ENCODE assay signal across 7 mouse cellular contexts in genomic region chr17:25432433-25433181, GRCm38 (mm10). TPM values are rescaled to one million over a fixed set of nuclear protein-coding genes. Genes with fewer than 3 reads are reported as not detected.
DNase-seq lines count a peak whose midpoint lies in the region; ATAC-seq and TF ChIP-seq lines count a peak whose summit lies in the region.

No protein-coding gene starts in this region.

- WGBS in forebrain, embryonic 11.5 days, result under 1% methylated on average over 52 of the region's 53 CpGs
- 2% methylated on average over 53 of the region's 53 CpGs for WGBS in kidney, postnatal 0 days
- under 1% methylated on average over 53 of the region's 53 CpGs for WGBS in midbrain, embryonic 15.5 days

- no peaks in the 10 kb centered on the region for H3K9me3 ChIP-seq in forebrain, embryonic 11.5 days (ENCODE audit: control insufficient read depth, low read length)
- no peaks in the 10 kb centered on the region for H3K9me3 ChIP-seq in kidney, postnatal 0 days (replicated peaks; ENCODE audit: low read length)
- H3K9me3 ChIP-seq in midbrain, embryonic 15.5 days, result no peaks in the 10 kb centered on the region

- H3K9ac ChIP-seq in forebrain, embryonic 11.5 days (ENCODE audit: low read length), result peak overlapping the region; percentile 66
- H3K9ac ChIP-seq in kidney, postnatal 0 days (ENCODE audit: low read depth, low read length), result peak overlapping the region; percentile 67
- H3K9ac ChIP-seq in midbrain, embryonic 15.5 days, result peak overlapping the region; percentile 77

- no peak for TF ChIP-seq CTCF in kidney, postnatal 0 days (IDR thresholded peaks at IDR 0.05; ENCODE audit: low read depth)

- peaks cover 26% of the 10 kb centered on the region for H3K27me3 ChIP-seq in forebrain, embryonic 11.5 days (ENCODE audit: control insufficient read depth, insufficient read depth, low read length)
- no peaks in the 10 kb centered on the region for H3K27me3 ChIP-seq in kidney, postnatal 0 days (ENCODE audit: insufficient read depth, low read length)
- peaks cover 14% of the 10 kb centered on the region; the same call in 1 of the 2 replicates for H3K27me3 ChIP-seq in midbrain, embryonic 15.5 days (replicated peaks)

- ATAC-seq in forebrain, embryonic 11.5 days (replicated peaks; ENCODE audit: low FRiP score), result no peak
- ATAC-seq in kidney, postnatal 0 days (replicated peaks; ENCODE audit: low FRiP score, low read depth), result no peak
- peak; percentile 21 for ATAC-seq in midbrain, embryonic 15.5 days (replicated peaks)

- H3K4me1 ChIP-seq in brown adipose tissue, adult 24 weeks (ENCODE audit: control insufficient read depth, insufficient read depth, insufficient read length, low read length), result no peaks in the 10 kb centered on the region
- peaks cover 17% of the 10 kb centered on the region for H3K4me1 ChIP-seq in forebrain, embryonic 11.5 days (replicated peaks; ENCODE audit: control insufficient read depth, insufficient read depth, low read length)
- H3K4me1 ChIP-seq in kidney, postnatal 0 days (replicated peaks; ENCODE audit: insufficient read depth, low read length), result peaks cover 48% of the 10 kb centered on the region
- H3K4me1 ChIP-seq in midbrain, embryonic 15.5 days, result peaks cover 45% of the 10 kb centered on the region

- peak overlapping the region; percentile 97 for H3K4me2 ChIP-seq in forebrain, embryonic 11.5 days (ENCODE audit: low read depth, low read length, severe bottlenecking)
- peak overlapping the region; percentile 100 for H3K4me2 ChIP-seq in kidney, postnatal 0 days (ENCODE audit: low read length)
- H3K4me2 ChIP-seq in midbrain, embryonic 15.5 days, result peak overlapping the region; percentile 93

- H3K36me3 ChIP-seq in forebrain, embryonic 11.5 days (ENCODE audit: control insufficient read depth, insufficient read depth, low read length), result no peaks in the 10 kb centered on the region
- H3K36me3 ChIP-seq in kidney, postnatal 0 days (ENCODE audit: insufficient read depth, low read length), result no peaks in the 10 kb centered on the region
- no peaks in the 10 kb centered on the region for H3K36me3 ChIP-seq in midbrain, embryonic 15.5 days (replicated peaks)

- peak overlapping the region; percentile 22; the same call in 1 of the 2 replicates for H3K4me3 ChIP-seq in brown adipose tissue, adult 24 weeks (ENCODE audit: insufficient read depth, low read depth, low read length)
- peak overlapping the region; percentile 64 for H3K4me3 ChIP-seq in forebrain, embryonic 11.5 days (ENCODE audit: low read depth, low read length)
- peak overlapping the region; percentile 64 for H3K4me3 ChIP-seq in kidney, postnatal 0 days (replicated peaks; ENCODE audit: low read depth, low read length)
- H3K4me3 ChIP-seq in midbrain, embryonic 15.5 days, result peak overlapping the region; percentile 66

- peak; percentile 40 to 59 for DNase-seq in layer of hippocampus, postnatal 10 days (ENCODE audit: low spot score in 2 of 2)
- no peak for DNase-seq in layer of hippocampus, postnatal 14 days (ENCODE audit: low spot score in 2 of 2)
- peak; percentile 74 for DNase-seq in forebrain, embryonic 11.5 days (ENCODE audit: low spot score)
- no peak for DNase-seq in kidney, postnatal 0 days (ENCODE audit: low spot score)
- no peak for DNase-seq in spleen, adult 12 weeks (ENCODE audit: low spot score)

- no peak overlapping the region for H3K27ac ChIP-seq in brown adipose tissue, adult 24 weeks (replicated peaks; ENCODE audit: low read depth, low read length)
- no peak overlapping the region for H3K27ac ChIP-seq in forebrain, embryonic 11.5 days (ENCODE audit: low read depth, low read length)
- 0 out of 2 replicates have a peak overlapping the region, but pooled peaks have one; percentile 71 for H3K27ac ChIP-seq in kidney, postnatal 0 days
- peak overlapping the region; percentile 83 for H3K27ac ChIP-seq in midbrain, embryonic 15.5 days

RNA-seq across cellular contexts. Expression of gene Cacna1h, which starts 1.0 kb away (rescaled TPM):
- 100 to 1,000 TPM in 1 of 2 experiments, 10 to 100 TPM in 1; 91.4 to 104 TPM for total RNA-seq in layer of hippocampus, postnatal 10 days (2021)
- 10 to 100 TPM; 80.9 to 98.4 TPM for total RNA-seq in layer of hippocampus, postnatal 14 days (2021)
- 1.3 TPM in 1 of 2 replicates, not detected in the other for polyA plus RNA-seq in brown adipose tissue, adult 24 weeks (2012; ENCODE audit: insufficient read depth, insufficient read length, missing spikeins)
- polyA plus RNA-seq in forebrain, embryonic 11.5 days (2014; fragmentation: Nextera tagmentation; extraction: Ambion mirVana), result 4.4 and 4.7 TPM in 2 replicates
- polyA plus RNA-seq in kidney, postnatal 0 days (2015; fragmentation: Nextera tagmentation; extraction: Ambion mirVana), result 1.2 and 1.7 TPM in 2 replicates
- 14.2 and 15.7 TPM in 2 replicates for polyA plus RNA-seq in midbrain, embryonic 15.5 days (2015; fragmentation: Nextera tagmentation; extraction: Ambion mirVana)

RNA-seq across cellular contexts. Expression of gene Tekt4, which starts 21.8 kb away (rescaled TPM):
- 1 to 10 TPM; 1.3 to 3.1 TPM for total RNA-seq in layer of hippocampus, postnatal 10 days (2021)
- total RNA-seq in layer of hippocampus, postnatal 14 days (2021), result 1 to 10 TPM; 3.3 to 4.6 TPM
- polyA plus RNA-seq in brown adipose tissue, adult 24 weeks (2012; ENCODE audit: insufficient read depth, insufficient read length, missing spikeins), result not detected in 2 replicates
- polyA plus RNA-seq in forebrain, embryonic 11.5 days (2014; fragmentation: Nextera tagmentation; extraction: Ambion mirVana), result 0.12 and 0.29 TPM in 2 replicates
- polyA plus RNA-seq in kidney, postnatal 0 days (2015; fragmentation: Nextera tagmentation; extraction: Ambion mirVana), result 0.14 TPM in 1 of 2 replicates, not detected in the other
- 1.2 TPM in 2 replicates for polyA plus RNA-seq in midbrain, embryonic 15.5 days (2015; fragmentation: Nextera tagmentation; extraction: Ambion mirVana)

Comparison
In these comparisons a context has a peak if more than half of its experiments do, and no peak if none do; other contexts are left out.
1. DNase-seq: peak in layer of hippocampus, postnatal 10 days (2 of 2) and forebrain, embryonic 11.5 days (single experiment); none in layer of hippocampus, postnatal 14 days (0 of 2), kidney, postnatal 0 days (single experiment) and spleen, adult 12 weeks (single experiment).
2. H3K27ac ChIP-seq: peak in kidney, postnatal 0 days (single experiment) and midbrain, embryonic 15.5 days (single experiment); none in brown adipose tissue, adult 24 weeks (single experiment) and forebrain, embryonic 11.5 days (single experiment).
3. Peak in every context shown above with its lines, with median percentiles within 50 percentile points of each other: H3K4me3 ChIP-seq, H3K4me2 ChIP-seq and H3K9ac ChIP-seq.